Mouse (Mus musculus): Measurements from ENCODE around the gene Fxyd1. TPM values are rescaled to one million over a fixed set of nuclear protein-coding genes. Genes with fewer than 3 reads are reported as not detected.

The Fxyd1 gene
- polyA plus RNA-seq (2015; fragmentation: Nextera tagmentation; extraction: Ambion mirVana) = 26.8 and 36.9 TPM in 2 replicates

DNA sequence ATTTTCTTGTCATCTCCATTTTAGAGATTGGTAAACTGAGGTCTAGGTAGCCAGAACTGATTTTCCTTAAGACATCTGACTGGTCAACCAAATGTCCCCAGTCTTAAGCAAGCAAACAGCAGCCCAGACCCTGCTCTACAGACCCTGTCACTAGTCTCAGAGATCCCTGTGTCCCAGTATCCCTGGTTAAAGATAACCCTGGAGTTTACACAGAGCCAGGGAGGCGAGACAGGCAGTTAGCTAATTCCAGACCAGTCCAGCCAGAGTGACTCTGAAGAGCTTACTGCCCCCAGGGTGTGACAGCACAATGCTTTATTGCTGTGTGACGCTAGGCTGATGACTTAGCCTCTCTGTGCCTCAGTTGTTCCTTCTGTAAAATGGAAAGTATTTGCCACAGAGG lies at the start of gene Fxyd1:
Gene Fxyd1 (minus strand): TSS at position 129 of the 400 bp plus-strand sequence.
- Histone ChIP-seq H3K9ac (replicated peaks) (no peak within 1 kb of the TSS), H3K27me3 (replicated peaks) (peaks cover 28% of the 10 kb centered on the region), H3K9me3 (replicated peaks) (no peaks in the 10 kb centered on the region), H3K4me3 (replicated peaks) (no peak within 1 kb of the TSS), H3K36me3 (no peaks in the 10 kb centered on the region), H3K4me2 (no peak within 1 kb of the TSS), H3K27ac (replicated peaks) (no peak within 1 kb of the TSS), H3K4me1 (peaks cover 21% of the 10 kb centered on the region)
- ATAC-seq (ENCODE audit: low FRiP score) = no peak
- WGBS = 73% methylated on average over 2 of the region's 2 CpGs

DNA sequence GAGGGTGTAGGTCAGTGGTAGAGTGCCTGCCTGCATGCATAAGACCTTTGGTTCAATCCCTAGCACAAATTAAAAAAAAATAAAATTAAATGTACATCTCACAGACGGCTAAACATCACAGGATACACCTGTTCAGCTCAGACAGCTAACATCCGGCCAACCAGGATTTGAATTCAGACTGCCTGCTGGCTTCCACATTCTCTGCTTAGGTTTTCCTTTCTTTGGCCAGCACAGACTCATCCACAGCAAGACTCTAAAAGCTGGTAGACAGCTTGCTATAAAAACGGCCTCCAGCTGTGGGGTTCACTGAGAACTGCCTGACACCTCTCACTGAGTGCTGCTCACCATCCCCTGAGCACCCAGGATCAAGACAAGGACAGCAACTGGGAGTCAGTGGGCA lies 49.2 kb upstream of the Fxyd1 start:
- Histone ChIP-seq H3K4me2 (no peak overlapping the region), H3K4me3 (replicated peaks) (no peak overlapping the region), H3K9me3 (replicated peaks) (no peaks in the 10 kb centered on the region), H3K4me1 (no peaks in the 10 kb centered on the region), H3K9ac (replicated peaks) (no peak overlapping the region), H3K36me3 (no peaks in the 10 kb centered on the region), H3K27ac (replicated peaks) (no peak overlapping the region), H3K27me3 (replicated peaks) (no peaks in the 10 kb centered on the region)
- 43% methylated on average over 3 of the region's 3 CpGs for WGBS
- ATAC-seq (ENCODE audit: low FRiP score) = no peak

DNA sequence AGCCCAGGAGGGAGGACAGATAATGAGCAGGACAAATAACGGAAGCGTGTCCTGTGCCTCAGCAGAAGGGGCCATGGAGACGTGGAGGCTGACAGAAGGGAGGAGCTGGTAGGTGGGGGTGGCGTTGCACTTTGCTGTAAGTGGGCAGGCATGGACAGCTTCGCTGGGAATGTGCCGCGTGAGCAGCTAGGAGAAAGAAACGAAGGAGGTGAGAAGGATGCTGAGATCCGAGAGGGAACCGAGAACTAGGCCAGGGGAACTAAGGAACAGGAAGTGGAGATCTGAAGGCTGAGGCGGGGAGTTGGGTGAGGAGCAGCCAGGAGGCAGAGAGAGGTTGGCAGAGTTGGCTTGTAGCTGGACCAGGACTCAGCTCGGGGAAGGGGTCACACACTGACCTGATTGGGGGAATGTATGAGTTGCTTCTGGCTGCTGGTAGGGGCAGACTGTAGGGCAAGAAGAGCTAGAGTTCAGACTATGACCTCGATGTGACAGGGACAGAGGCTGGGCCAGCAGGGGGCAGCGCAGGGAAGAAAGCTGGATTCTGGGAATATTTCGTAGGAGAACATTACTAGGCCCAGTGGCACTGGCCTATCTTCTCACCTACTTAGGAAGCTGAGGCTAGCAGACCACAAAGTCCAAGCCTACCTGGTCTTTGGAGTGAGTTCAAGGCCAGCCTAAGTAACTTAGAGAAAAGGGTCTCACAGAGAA lies 48.2 kb upstream of the Fxyd1 start:
- H3K4me2 ChIP-seq = no peak overlapping the region
- H3K9ac ChIP-seq (replicated peaks) = no peak overlapping the region
- H3K27ac ChIP-seq (replicated peaks) = no peak overlapping the region
- WGBS = 74% methylated on average over 15 of the region's 15 CpGs
- no peak overlapping the region for H3K4me3 ChIP-seq (replicated peaks)
- no peaks in the 10 kb centered on the region for H3K4me1 ChIP-seq
- ATAC-seq (ENCODE audit: low FRiP score) = no peak
- no peaks in the 10 kb centered on the region for H3K9me3 ChIP-seq (replicated peaks)
- no peaks in the 10 kb centered on the region for H3K27me3 ChIP-seq (replicated peaks)
- no peaks in the 10 kb centered on the region for H3K36me3 ChIP-seq

DNA sequence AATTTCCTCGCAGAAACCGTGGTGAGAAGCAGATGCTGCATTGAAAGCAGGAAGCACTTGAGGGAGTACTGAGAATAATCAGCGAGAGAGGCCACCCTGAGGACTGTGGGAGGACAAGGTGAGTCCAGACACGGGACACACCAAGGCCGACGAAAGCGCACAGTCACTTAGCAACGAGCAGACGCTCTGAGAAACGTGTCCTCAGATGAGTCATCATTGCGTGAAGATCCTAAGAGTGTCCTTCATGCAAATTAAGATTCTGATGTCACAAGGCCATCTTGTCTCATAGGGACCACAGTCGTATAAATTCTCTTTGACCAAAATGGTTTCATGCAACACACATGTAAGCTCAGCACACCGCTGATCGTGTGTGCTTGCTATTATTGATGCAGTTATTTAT lies 43.8 kb upstream of the Fxyd1 start:
- H3K36me3 ChIP-seq = no peaks in the 10 kb centered on the region
- H3K4me1 ChIP-seq = peaks cover 3% of the 10 kb centered on the region; the same call in 1 of the 2 replicates
- ATAC-seq (ENCODE audit: low FRiP score) = no peak
- 81% methylated on average over 14 of the region's 14 CpGs for WGBS
- H3K4me3 ChIP-seq (replicated peaks) = no peak overlapping the region
- H3K4me2 ChIP-seq = no peak overlapping the region
- no peak overlapping the region for H3K27ac ChIP-seq (replicated peaks)
- no peaks in the 10 kb centered on the region for H3K27me3 ChIP-seq (replicated peaks)
- H3K9me3 ChIP-seq (replicated peaks) = no peaks in the 10 kb centered on the region
- no peak overlapping the region for H3K9ac ChIP-seq (replicated peaks)

DNA sequence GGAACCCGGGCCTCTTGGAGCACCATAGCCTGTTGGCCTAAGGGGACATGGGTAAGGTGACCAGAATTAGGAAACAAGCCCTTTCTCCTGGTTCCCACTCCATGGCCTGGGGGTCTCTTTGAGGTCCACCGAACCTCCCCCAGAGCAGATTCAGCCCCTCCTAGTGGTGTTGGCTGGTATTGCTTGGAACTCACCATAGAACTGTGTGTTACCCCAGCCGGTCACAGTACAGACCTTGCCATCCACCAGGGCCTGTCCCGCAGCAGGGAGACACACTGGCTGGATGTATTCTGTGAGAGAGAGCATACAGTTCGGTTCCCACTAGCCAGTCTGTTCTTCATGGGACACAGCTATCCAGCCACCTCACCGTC lies 42.6 kb upstream of the Fxyd1 start:
- Histone ChIP-seq H3K4me1 (peaks cover 3% of the 10 kb centered on the region; the same call in 1 of the 2 replicates), H3K27ac (replicated peaks) (no peak overlapping the region), H3K9ac (replicated peaks) (no peak overlapping the region), H3K4me2 (no peak overlapping the region), H3K36me3 (no peaks in the 10 kb centered on the region), H3K4me3 (replicated peaks) (no peak overlapping the region), H3K9me3 (replicated peaks) (no peaks in the 10 kb centered on the region), H3K27me3 (replicated peaks) (no peaks in the 10 kb centered on the region)
- ATAC-seq (ENCODE audit: low FRiP score) = no peak
- 78% methylated on average over 6 of the region's 6 CpGs for WGBS

DNA sequence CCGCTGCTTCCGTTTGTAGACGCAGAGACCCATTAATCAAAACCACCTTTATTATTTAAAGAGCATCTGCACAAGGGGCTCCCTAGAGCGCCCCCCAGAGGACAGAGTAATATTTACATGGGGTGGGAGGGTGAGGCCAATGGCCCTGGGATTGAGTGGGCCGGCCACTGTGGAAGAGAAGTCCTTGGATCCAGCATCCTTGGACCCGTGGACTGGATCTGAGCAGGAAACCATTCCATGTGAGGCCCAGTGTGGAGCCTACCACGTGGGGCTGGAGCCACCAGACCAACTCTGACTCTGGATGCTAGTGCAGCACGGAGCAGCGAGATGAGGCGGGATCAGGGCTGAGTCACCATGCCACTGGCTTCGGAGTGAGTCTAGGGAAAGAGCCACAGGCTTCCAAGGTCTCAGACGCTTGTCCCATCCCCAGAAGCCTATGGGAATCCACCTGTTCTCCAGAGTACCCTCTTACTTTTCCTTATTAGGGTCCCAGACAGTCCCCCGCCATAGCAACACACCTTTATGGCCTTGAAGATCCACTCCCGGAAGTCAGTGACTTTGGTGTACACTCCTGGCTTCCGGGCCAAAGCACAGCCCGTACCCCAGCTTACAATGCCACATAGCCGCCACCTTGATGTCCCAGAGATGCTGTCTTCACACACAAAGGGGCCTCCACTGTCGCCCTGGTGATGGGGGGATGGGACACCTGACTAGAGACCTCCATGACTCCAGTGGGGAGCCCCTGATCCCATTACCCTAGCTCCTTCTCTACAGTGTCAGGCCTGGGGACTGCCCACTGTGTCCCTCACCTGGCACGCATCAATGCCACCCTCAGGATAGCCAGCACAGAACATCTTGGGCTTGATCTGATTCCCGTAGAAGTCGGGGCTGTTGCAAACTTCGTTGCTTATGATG lies 42.0 kb upstream of the Fxyd1 start:
- Histone ChIP-seq H3K9me3 (replicated peaks) (no peaks in the 10 kb centered on the region), H3K9ac (replicated peaks) (no peak overlapping the region), H3K4me1 (peaks cover 3% of the 10 kb centered on the region; the same call in 1 of the 2 replicates), H3K27ac (replicated peaks) (no peak overlapping the region), H3K36me3 (no peaks in the 10 kb centered on the region), H3K27me3 (replicated peaks) (no peaks in the 10 kb centered on the region), H3K4me2 (no peak overlapping the region), H3K4me3 (replicated peaks) (no peak overlapping the region)
- 80% methylated on average over 22 of the region's 22 CpGs for WGBS
- no peak for ATAC-seq (ENCODE audit: low FRiP score)

DNA sequence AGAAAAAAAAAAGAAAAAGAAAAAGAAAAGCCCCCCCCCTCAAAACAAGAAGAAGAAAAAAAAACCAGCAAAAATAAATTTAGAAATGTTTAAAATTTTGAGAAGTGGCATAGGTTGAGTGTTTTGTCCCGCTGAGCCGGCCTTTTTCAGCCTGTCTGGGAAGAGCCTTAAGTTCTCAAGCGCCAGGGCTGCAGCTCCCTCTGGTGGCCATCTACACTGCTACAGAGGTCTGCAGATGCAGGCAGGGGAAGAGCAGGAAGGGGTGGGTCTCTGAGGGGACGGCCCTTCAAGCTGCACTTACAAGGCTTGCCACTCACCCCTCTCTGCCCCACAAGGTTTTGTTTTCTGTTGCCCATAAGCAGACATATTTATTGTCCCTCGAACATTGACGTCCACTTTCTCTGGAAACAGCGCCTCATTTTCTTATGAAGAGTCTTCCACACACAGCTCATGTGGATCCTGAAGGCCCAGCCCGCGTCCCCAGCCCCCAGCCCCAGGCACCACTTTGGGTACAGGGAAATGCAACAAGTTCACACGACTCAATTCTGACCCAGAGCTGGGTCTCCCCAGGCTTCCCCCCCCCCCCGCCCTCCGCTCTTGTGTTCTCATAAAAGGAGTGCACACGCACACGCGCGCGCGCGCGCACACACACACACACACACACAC lies 40.7 kb upstream of the Fxyd1 start:
- Histone ChIP-seq H3K36me3 (no peaks in the 10 kb centered on the region), H3K27ac (replicated peaks) (no peak overlapping the region), H3K4me3 (replicated peaks) (peak overlapping the region; percentile 20; the same call in 1 of the 2 replicates), H3K9ac (replicated peaks) (no peak overlapping the region), H3K4me1 (peaks cover 3% of the 10 kb centered on the region; the same call in 1 of the 2 replicates), H3K27me3 (replicated peaks) (no peaks in the 10 kb centered on the region), H3K4me2 (peak overlapping the region; percentile 52), H3K9me3 (replicated peaks) (no peaks in the 10 kb centered on the region)
- peak; percentile 88 for ATAC-seq (ENCODE audit: low FRiP score)
- 46% methylated on average over 20 of the region's 20 CpGs for WGBS

DNA sequence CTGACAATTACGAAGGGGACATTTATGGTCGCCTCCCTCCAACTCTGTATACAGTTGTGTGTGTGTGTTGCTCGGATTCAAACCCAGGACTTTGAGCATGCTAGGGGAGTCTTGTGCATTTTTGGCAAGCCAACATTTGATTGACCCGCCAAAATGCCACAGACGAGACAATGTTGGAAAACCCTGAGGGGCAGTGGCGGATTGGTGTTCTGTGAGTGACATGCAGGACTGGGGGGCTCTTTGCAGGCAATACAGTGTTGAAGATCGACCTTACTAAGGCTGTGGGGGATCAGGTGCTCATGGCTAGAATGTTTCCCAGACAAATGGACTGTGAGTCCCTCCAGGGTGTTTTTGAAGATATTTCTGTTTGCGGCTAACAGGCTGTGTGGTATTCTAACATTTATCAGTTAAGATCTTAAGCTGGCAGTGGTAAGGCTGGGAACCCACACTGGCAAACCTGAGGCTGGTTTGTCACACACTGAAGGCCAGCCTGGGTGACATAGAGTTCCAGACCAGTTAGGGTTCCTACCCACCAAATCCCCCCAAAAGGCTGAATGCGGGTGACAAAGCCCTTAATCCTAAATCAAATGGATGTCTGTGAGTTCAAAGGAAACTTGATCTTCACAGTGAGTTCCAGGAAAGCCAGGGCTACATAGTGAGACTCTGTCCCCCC lies 40.0 kb upstream of the Fxyd1 start:
- 76% methylated on average over 9 of the region's 9 CpGs for WGBS
- ATAC-seq (ENCODE audit: low FRiP score) = no peak
- H3K36me3 ChIP-seq = no peaks in the 10 kb centered on the region
- H3K27ac ChIP-seq (replicated peaks) = no peak overlapping the region
- no peaks in the 10 kb centered on the region for H3K27me3 ChIP-seq (replicated peaks)
- no peaks in the 10 kb centered on the region for H3K9me3 ChIP-seq (replicated peaks)
- no peak overlapping the region for H3K9ac ChIP-seq (replicated peaks)
- no peak overlapping the region for H3K4me3 ChIP-seq (replicated peaks)
- H3K4me2 ChIP-seq = no peak overlapping the region
- peaks cover 3% of the 10 kb centered on the region; the same call in 1 of the 2 replicates for H3K4me1 ChIP-seq

DNA sequence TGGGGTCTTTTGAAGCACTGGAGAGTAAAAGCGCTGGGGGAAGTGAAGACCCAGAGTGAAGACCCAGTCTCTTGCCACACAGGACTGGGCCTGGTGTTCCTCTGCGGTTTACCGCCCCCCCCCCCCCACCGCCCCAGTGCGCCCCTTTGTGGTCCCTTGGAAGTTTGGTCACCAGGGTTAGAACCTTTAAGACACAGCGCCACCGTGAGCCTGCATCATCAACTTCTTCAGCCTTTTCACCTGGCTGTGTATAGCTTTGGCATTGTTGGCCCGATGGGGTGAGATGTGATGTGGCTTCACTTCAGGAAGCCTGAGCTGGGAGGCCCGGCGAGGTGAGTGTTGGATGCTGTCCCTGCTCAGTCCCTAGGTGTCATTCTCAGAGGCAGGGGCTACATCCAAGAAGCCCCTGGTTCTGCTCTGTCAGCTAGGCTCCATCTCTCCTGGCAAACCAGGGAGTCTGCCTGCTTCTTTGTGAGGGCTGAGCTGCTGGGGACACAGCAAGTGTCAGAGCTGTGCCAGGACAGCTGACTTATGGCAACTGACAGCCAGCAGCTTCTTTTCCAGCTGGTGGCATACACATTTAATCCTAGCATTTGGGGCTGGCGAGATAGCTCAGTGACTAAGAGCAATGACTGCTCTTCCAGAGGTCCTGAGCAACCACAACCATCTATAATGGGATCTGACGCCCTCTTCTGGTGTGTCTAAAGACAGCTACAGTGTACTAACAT lies 37.9 kb upstream of the Fxyd1 start:
- H3K4me2 ChIP-seq = no peak overlapping the region

DNA sequence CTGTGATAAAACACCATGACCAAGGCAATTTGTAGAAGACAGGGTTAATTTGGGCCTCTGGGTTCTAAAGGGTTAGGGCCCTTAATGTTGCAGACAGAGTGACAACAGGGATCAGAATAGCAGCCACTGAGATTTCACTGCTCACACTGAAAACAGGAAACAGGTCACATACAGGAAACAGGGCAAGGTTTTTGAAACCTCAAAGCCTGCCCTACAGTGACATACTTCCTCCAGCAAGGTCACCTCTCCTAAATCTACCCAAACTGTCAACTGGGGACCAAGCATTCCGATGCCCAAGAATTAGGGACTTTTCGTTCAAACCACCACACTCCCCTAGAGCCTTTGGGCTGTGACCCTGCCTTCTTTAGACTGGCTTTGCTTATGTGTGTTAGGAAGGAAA lies 32.7 kb upstream of the Fxyd1 start:
- no peaks in the 10 kb centered on the region for H3K36me3 ChIP-seq
- H3K27me3 ChIP-seq (replicated peaks) = no peaks in the 10 kb centered on the region
- peaks cover 5% of the 10 kb centered on the region; the same call in 1 of the 2 replicates for H3K4me1 ChIP-seq
- no peak overlapping the region for H3K27ac ChIP-seq (replicated peaks)
- H3K4me2 ChIP-seq = no peak overlapping the region
- 84% methylated on average over 2 of the region's 2 CpGs for WGBS
- H3K4me3 ChIP-seq (replicated peaks) = no peak overlapping the region
- no peak overlapping the region for H3K9ac ChIP-seq (replicated peaks)
- no peak for ATAC-seq (ENCODE audit: low FRiP score)
- no peaks in the 10 kb centered on the region for H3K9me3 ChIP-seq (replicated peaks)

More for the DNA sequence above, 37.9 kb upstream of the Fxyd1 start:
- no peak overlapping the region for H3K4me3 ChIP-seq (replicated peaks)
- H3K27ac ChIP-seq (replicated peaks) = no peak overlapping the region
- peaks cover 3% of the 10 kb centered on the region; the same call in 1 of the 2 replicates for H3K4me1 ChIP-seq
- 34% methylated on average over 12 of the region's 12 CpGs for WGBS
- no peaks in the 10 kb centered on the region for H3K9me3 ChIP-seq (replicated peaks)
- H3K27me3 ChIP-seq (replicated peaks) = no peaks in the 10 kb centered on the region
- no peak for ATAC-seq (ENCODE audit: low FRiP score)
- no peak overlapping the region for H3K9ac ChIP-seq (replicated peaks)
- H3K36me3 ChIP-seq = no peaks in the 10 kb centered on the region
